Mouse (Mus musculus) CD4-positive, CD25-positive, alpha-beta regulatory T cell, adult 9 weeks (primary cell): Measurements from ENCODE around the gene Olfr432. TPM values are rescaled to one million over a fixed set of nuclear protein-coding genes. Genes with fewer than 3 reads are reported as not detected.

Experiments
- polyA plus RNA-seq: library from polyadenylated mRNA; unstranded; fragments of 100-300 nt; shearing (Covaris generic); gene quantifications from one replicate; pipeline ENCODE4 v1.2.1, GENCODE M21; 2017

The Olfr432 gene
- polyA plus RNA-seq: not detected

GRCm38 (mm10) chr1:174048893-174049292, at the start of gene Olfr432:
Gene Olfr432 (plus strand): TSS chr1:174049205.

GRCm38 (mm10) chr1:174031698-174032097, 17.3 kb upstream of the Olfr432 start, which contains the start of gene Ifi205:
Gene Ifi205 (minus strand): TSS chr1:174031810.

GRCm38 (mm10) chr1:174040523-174041177, 8.4 kb upstream of the Olfr432 start, which contains the start of gene Olfr433:
Gene Olfr433 (plus strand): TSS chr1:174040705.

GRCm38 (mm10) chr1:174066305-174066704, 17.3 kb downstream of the Olfr432 start, which contains the start of gene Olfr430:
Gene Olfr430 (plus strand): TSS chr1:174066605.

GRCm38 (mm10) chr1:174084031-174084430, 35.0 kb downstream of the Olfr432 start, which contains the start of gene Olfr429:
Gene Olfr429 (plus strand): TSS chr1:174084331.

GRCm38 (mm10) chr1:174096591-174096990, 47.6 kb downstream of the Olfr432 start, which contains the start of gene Olfr427:
Gene Olfr427 (plus strand): TSS chr1:174096891.

Other genes with a start within 250 kb of the Olfr432 start
- gene Ifi211, start 136.2 kb upstream of the Olfr432 start, polyA plus RNA-seq: 1.2 TPM
- gene Mndal, start 106.7 kb upstream of the Olfr432 start, polyA plus RNA-seq: 543 TPM
- gene Ifi203, start 106.5 kb upstream of the Olfr432 start, polyA plus RNA-seq: 438 TPM
- not detected for gene Ifi202b, start 66.5 kb upstream of the Olfr432 start, polyA plus RNA-seq
- not detected for gene Ifi205, start 17.4 kb upstream of the Olfr432 start, polyA plus RNA-seq
- gene Olfr433, start 8.5 kb upstream of the Olfr432 start, polyA plus RNA-seq: not detected
- gene Olfr430, start 17.4 kb downstream of the Olfr432 start, polyA plus RNA-seq: not detected
- not detected for gene Olfr429, start 35.1 kb downstream of the Olfr432 start, polyA plus RNA-seq
- gene Olfr427, start 47.7 kb downstream of the Olfr432 start, polyA plus RNA-seq: not detected
- gene Olfr231, start 72.0 kb downstream of the Olfr432 start, polyA plus RNA-seq: not detected
- gene Olfr424, start 82.3 kb downstream of the Olfr432 start, polyA plus RNA-seq: not detected
- not detected for gene Olfr420, start 106.4 kb downstream of the Olfr432 start, polyA plus RNA-seq
- gene Spta1, start 123.6 kb downstream of the Olfr432 start, polyA plus RNA-seq: 0.04 TPM
- gene Olfr419, start 202.9 kb downstream of the Olfr432 start, polyA plus RNA-seq: not detected